Mouse (Mus musculus) forebrain, embryonic 11.5 days (tissue): Measurements from ENCODE around the gene Scamp3. TPM values are rescaled to one million over a fixed set of nuclear protein-coding genes. Genes with fewer than 3 reads are reported as not detected.
"Not testable (repeated sequence)": the region's sequence is repeated elsewhere in the genome, so short reads cannot be mapped to it uniquely, and the experiment has no call there.

Source experiments
- ATAC-seq: fragments of 200-750 bp; cut with Nextera tagmentation; replicated peaks from 2 replicates; pipeline ENCODE4 v1.8.0; 2017; ENCODE audit warnings: moderate TSS enrichment; ENCODE audit not compliant: low FRiP score
- DNase-seq: peaks from one replicate; pipeline ENCODE4 v3.0.0-alpha.2; 2017; ENCODE audit warnings: low spot score
- H3K27ac ChIP-seq: fragments of 300-500 bp; sonication (generic); 2 replicates; pipeline ENCODE4 v1.5.1; 2014; ENCODE audit warnings: low read depth, low read length
- H3K27me3 ChIP-seq: fragments of 300-500 bp; sonication (generic); 2 replicates; pipeline ENCODE4 v1.6.1; 2014; ENCODE audit warnings: mild to moderate bottlenecking, low read length, mixed read lengths; ENCODE audit not compliant: control insufficient read depth, insufficient read depth
- H3K36me3 ChIP-seq: fragments of 300-500 bp; sonication (generic); 2 replicates; pipeline ENCODE4 v1.6.1; 2014; ENCODE audit warnings: mild to moderate bottlenecking, low read length, moderate library complexity, mixed read lengths; ENCODE audit not compliant: control insufficient read depth, insufficient read depth
- H3K4me1 ChIP-seq: fragments of 300-500 bp; sonication (generic); replicated peaks from 2 replicates; pipeline ENCODE4 v1.6.1; 2014; ENCODE audit warnings: low read length, mixed read lengths; ENCODE audit not compliant: control insufficient read depth, insufficient read depth
- H3K4me2 ChIP-seq: fragments of 300-500 bp; sonication (generic); 2 replicates; pipeline ENCODE4 v1.6.1; 2014; ENCODE audit warnings: low read depth, mild to moderate bottlenecking, low read length, moderate library complexity, mixed read lengths; ENCODE audit not compliant: severe bottlenecking
- H3K4me3 ChIP-seq: fragments of 300-500 bp; sonication (generic); 2 replicates; pipeline ENCODE4 v1.5.1; 2014; ENCODE audit warnings: low read depth, low read length
- H3K9ac ChIP-seq: fragments of 300-500 bp; sonication (generic); 2 replicates; pipeline ENCODE4 v1.6.1; 2014; ENCODE audit warnings: low read length
- H3K9me3 ChIP-seq: fragments of 300-500 bp; sonication (generic); 2 replicates; pipeline ENCODE4 v1.6.1; 2016; ENCODE audit warnings: low read length, mixed read lengths; ENCODE audit not compliant: control insufficient read depth
- WGBS: fragments of 180-500 bp; shearing (Covaris S2); extraction: QIAGEN DNeasy Blood & Tissue Kit; methylation state at CpG from one replicate; pipeline ENCODE4 v1.1.7; 2014; 5-methylcytosine and 5-hydroxymethylcytosine counted together
- polyA plus RNA-seq: library from polyadenylated mRNA; unstranded; fragments of >200 nt; fragmentation: Nextera tagmentation; extraction: Ambion mirVana; gene quantifications from 2 replicates; pipeline ENCODE4 v1.2.1, GENCODE M21; 2014

The Scamp3 gene
- polyA plus RNA-seq, 1 experiment from 2014 or later = 92.5 TPM

- H3K4me2 ChIP-seq = peak overlapping the region; percentile 96
- under 1% methylated on average over 13 of the region's 13 CpGs for WGBS
- peak overlapping the region; percentile 70 for H3K4me3 ChIP-seq
- H3K36me3 ChIP-seq = no peaks in the 10 kb centered on the region
- H3K9ac ChIP-seq = peak overlapping the region; percentile 74
- peak; percentile 86 for DNase-seq
- no peak overlapping the region for H3K27ac ChIP-seq
- no peaks in the 10 kb centered on the region for H3K9me3 ChIP-seq
- H3K27me3 ChIP-seq = peaks cover 4% of the 10 kb centered on the region; the same call in 1 of the 2 replicates
- H3K4me1 ChIP-seq = peaks cover 14% of the 10 kb centered on the region; the same call in 1 of the 2 replicates
- no peak for ATAC-seq
Observed at GRCm38 (mm10) chr3:89159211-89159610, 18.1 kb upstream of the Scamp3 start.

GRCm38 (mm10) chr3:89159616-89160344, 17.5 kb upstream of the Scamp3 start, which contains the start of gene Hcn3:
Hcn3 (minus strand) TSS chr3:89160196.
- Histone ChIP-seq H3K9me3 (no peaks in the 10 kb centered on the region), H3K9ac (peak within 1 kb of the TSS; percentile 74), H3K36me3 (no peaks in the 10 kb centered on the region), H3K27ac (no peak within 1 kb of the TSS), H3K4me3 (peak within 1 kb of the TSS; percentile 70), H3K27me3 (peaks cover 4% of the 10 kb centered on the region; the same call in 1 of the 2 replicates), H3K4me2 (peak within 1 kb of the TSS; percentile 96), H3K4me1 (peaks cover 15% of the 10 kb centered on the region; the same call in 1 of the 2 replicates)
- ATAC-seq (peak; percentile 75), DNase-seq (peak; percentile 92)
- WGBS = under 1% methylated on average over 59 of the region's 66 CpGs

- DNase-seq, H3K36me3 ChIP-seq, H3K4me3 ChIP-seq, H3K9me3 ChIP-seq, H3K27me3 ChIP-seq, H3K27ac ChIP-seq, H3K4me2 ChIP-seq, H3K9ac ChIP-seq, ATAC-seq: not testable (repeated sequence)
- H3K4me1 ChIP-seq = peaks cover 23% of the 10 kb centered on the region; the same call in 1 of the 2 replicates
Observed at GRCm38 (mm10) chr3:89161207-89161606, 16.1 kb upstream of the Scamp3 start.

GRCm38 (mm10) chr3:89161786-89162185, 15.5 kb upstream of the Scamp3 start:
- H3K4me2 ChIP-seq = no peak overlapping the region
- no peaks in the 10 kb centered on the region for H3K36me3 ChIP-seq
- no peak overlapping the region for H3K27ac ChIP-seq
- no peak overlapping the region for H3K4me3 ChIP-seq
- 86% methylated on average over 4 of the region's 4 CpGs for WGBS
- ATAC-seq (no peak), DNase-seq (no peak)
- no peak overlapping the region for H3K9ac ChIP-seq
- H3K9me3 ChIP-seq = no peaks in the 10 kb centered on the region
- H3K27me3 ChIP-seq = peaks cover 4% of the 10 kb centered on the region; the same call in 1 of the 2 replicates
- H3K4me1 ChIP-seq = peaks cover 23% of the 10 kb centered on the region; the same call in 1 of the 2 replicates

- Histone ChIP-seq H3K9ac (no peak overlapping the region), H3K27ac (no peak overlapping the region), H3K27me3 (peaks cover 4% of the 10 kb centered on the region; the same call in 1 of the 2 replicates), H3K36me3 (peaks cover 3% of the 10 kb centered on the region; the same call in 1 of the 2 replicates), H3K4me1 (peaks cover 25% of the 10 kb centered on the region; the same call in 1 of the 2 replicates), H3K4me2 (no peak overlapping the region), H3K4me3 (no peak overlapping the region), H3K9me3 (no peaks in the 10 kb centered on the region)
- no peak for DNase-seq
- no peak for ATAC-seq
- WGBS = 86% methylated on average over 1 of the region's 1 CpGs
Observed at GRCm38 (mm10) chr3:89163123-89163522, 14.2 kb upstream of the Scamp3 start.

- Histone ChIP-seq H3K27me3 (peaks cover 4% of the 10 kb centered on the region; the same call in 1 of the 2 replicates), H3K4me1 (peaks cover 19% of the 10 kb centered on the region; the same call in 1 of the 2 replicates), H3K4me3 (peak overlapping the region; percentile 91), H3K4me2 (peak overlapping the region; percentile 73), H3K36me3 (peaks cover 7% of the 10 kb centered on the region), H3K27ac (0 out of 2 replicates have a peak overlapping the region, but pooled peaks have one; percentile 87), H3K9ac (peak overlapping the region; percentile 89; the same call in 1 of the 2 replicates), H3K9me3 (no peaks in the 10 kb centered on the region)
- ATAC-seq (no peak), DNase-seq (no peak)
- WGBS = 73% methylated on average over 5 of the region's 5 CpGs
Observed at GRCm38 (mm10) chr3:89163643-89164245, 13.5 kb upstream of the Scamp3 start.

GRCm38 (mm10) chr3:89164506-89165267, 12.6 kb upstream of the Scamp3 start, which contains the start of gene Clk2:
Clk2 (plus strand) TSS chr3:89164795.
- no peaks in the 10 kb centered on the region for H3K9me3 ChIP-seq
- peaks cover 16% of the 10 kb centered on the region for H3K36me3 ChIP-seq
- H3K4me2 ChIP-seq = peak within 1 kb of the TSS; percentile 73
- under 1% methylated on average over 76 of the region's 79 CpGs for WGBS
- H3K9ac ChIP-seq = peak within 1 kb of the TSS; percentile 89
- H3K4me3 ChIP-seq = peak within 1 kb of the TSS; percentile 91
- no peaks in the 10 kb centered on the region for H3K27me3 ChIP-seq
- peak; percentile 97 for DNase-seq
- peaks cover 17% of the 10 kb centered on the region; the same call in 1 of the 2 replicates for H3K4me1 ChIP-seq
- peak within 1 kb of the TSS; percentile 87 for H3K27ac ChIP-seq
- peak; percentile 97 for ATAC-seq

- peak overlapping the region; percentile 73 for H3K4me2 ChIP-seq
- H3K27ac ChIP-seq = peak overlapping the region; percentile 87
- DNase-seq = peak; percentile 53
- no peaks in the 10 kb centered on the region for H3K9me3 ChIP-seq
- H3K36me3 ChIP-seq = peaks cover 19% of the 10 kb centered on the region
- peak overlapping the region; percentile 89 for H3K9ac ChIP-seq
- no peak for ATAC-seq
- no peaks in the 10 kb centered on the region for H3K27me3 ChIP-seq
- WGBS = 29% methylated on average over 12 of the region's 12 CpGs
- peak overlapping the region; percentile 91 for H3K4me3 ChIP-seq
- peaks cover 17% of the 10 kb centered on the region; the same call in 1 of the 2 replicates for H3K4me1 ChIP-seq
Observed at GRCm38 (mm10) chr3:89165268-89165870, 11.9 kb upstream of the Scamp3 start.
